Mouse (Mus musculus) regulatory T cell (primary cell): ENCODE measurements around the gene Add2.

ENCODE experiments used
- in situ Hi-C: fragments of 300-600 bp; cut with MboI, MseI; formaldehyde crosslinking; loops from one replicate; pipeline ENCODE4 v1.15.1; 2025; ENCODE audit warnings: high pct_unique_total_duplicates

Add2 gene

GRCm38 (mm10) chr6:86079323-86079722 is 50.8 kb downstream of the Add2 start:
- in situ Hi-C loops = no loop called here

DNA sequence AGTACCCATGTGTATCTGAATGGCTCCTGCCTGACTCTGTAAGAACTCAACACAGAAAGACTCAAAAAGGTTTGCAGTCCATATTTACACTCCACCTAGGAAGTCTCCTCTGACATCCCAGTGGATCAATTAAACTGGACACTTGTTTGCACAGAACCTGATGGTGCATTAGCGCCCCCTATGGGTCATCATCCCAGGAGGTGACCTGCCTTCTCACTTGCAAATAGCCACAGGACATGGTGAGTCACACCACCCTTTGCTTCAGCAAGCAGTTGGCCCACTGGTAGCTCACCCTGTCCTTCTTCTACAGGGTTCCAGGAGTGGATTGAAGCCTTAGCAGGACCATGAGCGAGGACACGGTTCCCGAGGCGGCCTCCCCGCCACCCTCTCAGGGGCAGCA is 57.0 kb downstream of the Add2 start:
- in situ Hi-C loops = no loop called here

GRCm38 (mm10) chr6:86086851-86087571 is 58.5 kb downstream of the Add2 start:
- in situ Hi-C loops = no loop called here

- in situ Hi-C loops = no loop called here
These were observed 59.3 kb downstream of the Add2 start for GRCm38 (mm10) chr6:86087813-86088212.

DNA sequence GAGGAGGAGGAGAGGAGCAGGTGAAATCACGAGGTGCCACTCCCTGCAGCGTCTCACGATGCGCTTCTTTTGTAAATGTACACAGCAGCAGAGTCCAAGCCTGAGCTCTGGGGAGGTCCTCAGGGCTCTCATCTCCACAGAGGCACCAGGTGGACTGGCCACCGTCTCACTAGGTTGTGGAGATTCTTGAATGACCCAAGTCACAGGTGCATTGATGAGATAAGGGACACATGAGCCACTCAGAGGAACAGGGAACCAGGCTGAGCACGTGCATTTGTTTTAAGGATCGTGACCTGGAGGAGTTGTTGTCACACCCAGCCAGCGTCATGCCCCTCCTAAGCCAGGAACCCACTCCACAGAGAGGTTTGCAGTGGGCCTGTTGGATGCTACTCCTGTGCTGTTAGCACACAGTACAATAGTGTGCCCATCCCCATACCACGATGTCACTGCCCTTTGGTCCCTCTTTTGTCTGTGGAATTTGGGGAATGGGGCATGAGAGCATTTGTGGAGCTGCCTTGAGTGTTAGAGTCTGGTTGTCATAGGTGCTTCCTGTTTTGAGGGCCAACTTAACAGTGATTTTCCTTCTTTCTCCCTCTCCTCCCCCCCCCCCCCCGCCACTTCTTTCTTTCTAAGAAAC is 65.8 kb downstream of the Add2 start:
- in situ Hi-C loops = no loop called here

- in situ Hi-C loops = no loop called here
These were observed 67.0 kb downstream of the Add2 start for GRCm38 (mm10) chr6:86095518-86095917.

DNA sequence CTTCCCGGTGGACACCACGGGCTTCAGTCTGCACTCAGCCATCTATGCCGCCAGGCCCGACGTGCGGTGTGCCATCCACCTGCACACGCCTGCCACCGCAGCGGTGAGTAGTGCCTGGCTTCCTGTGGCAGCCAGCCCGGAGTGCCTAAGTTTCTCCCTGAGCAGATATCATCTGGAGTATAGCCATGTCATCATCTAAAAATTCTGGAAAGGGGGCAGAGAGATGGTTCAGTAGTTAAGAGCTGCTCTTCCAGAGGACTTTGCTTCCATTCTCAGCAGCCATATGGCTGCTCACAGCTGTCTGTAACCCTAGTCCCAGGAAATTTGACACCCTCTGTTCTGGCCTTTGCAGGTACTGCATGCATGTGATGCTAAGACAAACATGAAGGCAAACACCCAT is 68.3 kb downstream of the Add2 start:
- in situ Hi-C loops = no loop called here

- in situ Hi-C loops = no loop called here
These were observed 68.7 kb downstream of the Add2 start for GRCm38 (mm10) chr6:86097155-86097554.

GRCm38 (mm10) chr6:86099003-86099402 is 70.5 kb downstream of the Add2 start:
- in situ Hi-C loops = no loop called here

DNA sequence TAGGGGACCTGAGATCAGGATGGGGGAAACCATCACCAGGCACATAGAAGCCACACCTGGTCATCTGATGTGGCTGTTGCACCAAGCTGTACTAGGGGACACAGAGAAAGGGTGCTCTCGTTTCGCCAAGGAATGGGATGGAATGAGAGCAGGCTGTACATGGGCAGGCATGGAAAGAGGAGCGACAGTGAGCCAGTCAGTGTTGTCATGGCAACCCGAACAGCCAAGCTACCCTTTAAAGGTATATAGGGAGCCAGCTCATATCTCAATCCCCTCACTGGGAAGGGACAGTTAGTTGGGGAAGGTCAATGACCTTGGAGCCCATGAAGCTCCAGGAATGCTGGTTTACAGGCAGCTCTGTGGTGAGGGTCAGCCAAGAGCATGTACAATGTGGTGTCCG is 73.0 kb downstream of the Add2 start:
- in situ Hi-C loops = no loop called here

GRCm38 (mm10) chr6:86102874-86103273 is 74.4 kb downstream of the Add2 start:
- in situ Hi-C loops = no loop called here

- in situ Hi-C loops = no loop called here
These were observed 75.1 kb downstream of the Add2 start for GRCm38 (mm10) chr6:86103614-86104013.

DNA sequence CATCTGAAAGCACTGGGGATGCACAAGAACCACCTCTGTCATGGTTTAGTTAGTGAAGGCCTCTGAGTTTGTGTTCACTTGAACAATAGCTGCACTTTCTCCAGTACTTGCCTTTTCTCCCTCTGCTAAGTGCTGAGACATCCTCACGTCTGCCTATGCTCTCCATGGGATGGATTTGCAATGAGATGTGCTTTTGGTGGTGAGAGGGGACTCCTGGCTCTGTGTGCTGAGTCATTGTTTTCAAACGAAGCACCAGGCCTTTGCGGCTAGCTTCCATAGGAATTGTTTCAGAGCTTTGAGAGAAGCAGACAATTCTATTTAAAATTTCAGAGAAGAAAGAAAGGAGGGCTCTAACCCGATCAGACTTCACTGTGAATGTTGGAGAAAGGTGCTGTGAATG is 76.2 kb downstream of the Add2 start:
- in situ Hi-C loops = no loop called here

DNA sequence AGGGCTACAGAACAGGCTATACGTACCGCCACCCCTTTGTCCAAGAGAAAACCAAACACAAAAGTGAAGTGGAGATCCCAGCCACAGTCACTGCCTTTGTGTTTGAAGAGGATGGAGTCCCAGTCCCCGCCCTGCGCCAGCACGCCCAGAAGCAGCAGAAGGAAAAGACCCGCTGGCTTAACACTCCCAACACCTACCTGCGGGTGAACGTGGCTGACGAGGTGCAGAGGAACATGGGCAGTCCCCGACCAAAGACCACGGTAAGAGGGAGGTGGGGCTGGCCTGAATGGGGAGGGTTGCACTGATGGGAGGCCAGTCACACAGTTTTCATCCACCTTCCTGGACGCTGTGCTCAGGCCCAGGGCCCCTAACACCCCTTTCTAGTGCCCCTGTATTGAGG is 77.6 kb downstream of the Add2 start:
- in situ Hi-C loops = no loop called here

DNA sequence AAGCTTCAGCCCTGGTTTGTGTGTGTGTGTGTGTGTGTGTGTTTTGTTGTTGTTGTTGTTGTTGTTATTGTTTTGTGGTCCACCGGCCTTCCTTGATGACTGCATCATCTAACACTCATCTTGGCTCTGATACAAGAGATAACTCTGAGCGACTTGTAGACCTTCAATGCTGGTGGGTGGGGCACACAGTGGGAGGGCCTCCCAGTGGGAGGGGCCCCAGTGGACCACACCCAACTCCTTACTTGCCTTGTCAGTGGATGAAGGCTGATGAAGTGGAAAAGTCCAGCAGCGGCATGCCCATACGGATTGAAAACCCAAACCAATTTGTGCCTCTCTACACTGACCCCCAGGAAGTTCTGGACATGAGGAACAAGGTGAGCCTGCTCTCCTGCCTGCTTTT is 78.6 kb downstream of the Add2 start:
- in situ Hi-C loops = no loop called here

DNA sequence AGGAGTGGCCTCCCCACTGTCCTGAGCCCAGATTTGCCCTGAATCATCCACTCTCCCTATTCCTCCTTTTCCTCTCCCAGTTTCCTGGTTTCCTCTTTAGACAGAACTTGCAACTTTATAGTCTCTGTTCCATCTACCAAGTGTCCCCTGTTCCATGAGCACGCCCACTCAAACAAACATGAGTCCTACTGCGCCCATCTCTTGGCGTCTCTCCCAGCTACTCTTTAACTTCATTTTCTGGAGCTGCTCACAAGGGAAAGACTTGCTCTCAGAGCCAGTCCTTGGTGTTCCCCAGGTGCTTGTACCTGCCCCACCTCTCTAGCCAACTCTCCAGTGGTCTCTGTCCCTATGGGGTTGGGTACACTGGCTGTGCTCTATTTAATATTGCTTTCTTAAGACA is 87.4 kb downstream of the Add2 start:
- in situ Hi-C loops = no loop called here

GRCm38 (mm10) chr6:86123057-86123456 is 94.6 kb downstream of the Add2 start:
- in situ Hi-C loops = loop anchor here (10.0 kb wide), 1 partner anchor 242 kb away; the partner anchor contains the start of gene Fam136a

DNA sequence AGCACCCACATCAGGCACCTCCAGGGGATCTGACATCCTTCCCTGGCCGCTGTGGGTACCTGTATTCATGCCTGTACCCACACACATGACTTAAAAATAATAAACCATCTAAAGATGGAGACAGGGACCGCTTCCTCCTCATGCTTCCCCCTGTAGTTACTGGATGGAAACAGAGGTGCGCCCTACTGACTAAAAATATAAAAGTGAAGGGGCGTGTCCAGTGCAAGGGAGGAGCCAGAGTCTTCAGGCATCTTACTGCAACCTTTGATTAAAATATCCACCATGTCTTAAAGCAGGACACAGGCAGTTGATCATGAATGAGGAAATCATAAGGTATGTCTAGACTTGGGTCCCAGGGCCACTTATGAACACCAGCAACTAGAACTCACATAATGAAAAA is 97.3 kb downstream of the Add2 start:
- in situ Hi-C loops = loop anchor here (10.0 kb wide), 1 partner anchor 239 kb away; the partner anchor contains the start of gene Fam136a

DNA sequence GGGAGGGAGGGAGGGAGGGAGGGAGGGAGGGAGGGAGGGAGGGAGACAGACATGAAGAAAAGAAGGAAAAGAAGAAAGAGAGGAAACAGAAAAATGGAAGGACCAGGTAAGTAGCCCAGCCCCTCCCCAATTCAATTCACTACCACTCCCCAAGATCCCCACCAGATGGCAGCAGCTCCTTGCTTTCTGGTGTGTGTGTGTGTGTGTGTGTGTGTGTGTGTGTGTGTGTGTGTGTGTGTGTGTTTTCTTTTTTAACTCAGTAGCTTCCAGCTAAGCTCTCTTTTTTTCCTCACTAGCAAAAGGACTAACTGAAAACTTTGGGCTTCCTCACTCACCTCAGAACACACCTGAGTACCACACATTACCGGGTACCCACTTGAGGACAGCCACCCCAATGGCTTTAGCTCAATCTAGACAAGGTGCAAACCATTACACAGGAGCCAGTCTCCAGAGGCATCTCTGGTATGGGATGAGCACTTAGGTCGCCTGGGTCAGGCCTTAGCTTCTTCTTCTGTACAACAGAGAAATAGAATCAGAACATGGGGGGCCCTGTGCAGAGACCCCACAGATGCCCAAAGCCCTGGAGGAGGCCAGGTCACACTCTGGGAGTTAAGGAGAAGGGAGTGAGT is 98.6 kb downstream of the Add2 start:
- in situ Hi-C loops = loop anchor here (10.0 kb wide), 1 partner anchor 238 kb away; the partner anchor contains the start of gene Fam136a

GRCm38 (mm10) chr6:86128504-86128903 is 100.0 kb downstream of the Add2 start:
- in situ Hi-C loops = loop anchor here (10.0 kb wide), 1 partner anchor 236 kb away; the partner anchor contains the start of gene Fam136a

DNA sequence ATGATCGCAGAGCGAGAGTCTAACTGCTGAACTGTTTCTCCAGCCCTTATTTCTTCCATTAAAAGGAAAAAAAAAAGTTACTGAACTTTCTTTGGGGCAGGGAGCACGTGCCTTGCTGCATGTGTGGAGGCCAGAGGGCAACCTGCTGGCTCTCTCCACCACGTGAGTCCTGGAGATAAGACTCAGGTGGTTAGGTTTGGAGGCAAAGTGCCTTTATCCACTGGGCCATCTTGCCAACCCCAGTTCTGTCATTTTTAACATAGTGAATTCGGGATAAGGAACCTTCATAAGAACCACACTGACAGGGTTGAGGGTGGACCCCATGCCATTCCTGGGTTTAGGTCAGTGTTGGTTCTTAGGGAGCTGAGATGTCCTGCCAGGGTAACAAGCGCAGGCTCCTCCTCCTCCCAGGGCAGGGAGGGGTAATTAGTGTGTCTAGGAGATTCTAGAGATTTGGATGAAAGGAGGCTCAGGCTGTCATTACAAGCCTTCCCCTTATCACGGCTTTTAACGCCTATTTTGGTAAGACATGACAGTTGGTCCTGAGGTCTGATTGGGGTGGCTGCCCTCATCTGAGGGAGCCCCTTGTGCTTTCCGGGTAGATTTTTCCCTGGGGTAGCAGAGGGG is 101.5 kb downstream of the Add2 start:
- in situ Hi-C loops = loop anchor here (10.0 kb wide), 1 partner anchor 235 kb away; the partner anchor contains the start of gene Fam136a

DNA sequence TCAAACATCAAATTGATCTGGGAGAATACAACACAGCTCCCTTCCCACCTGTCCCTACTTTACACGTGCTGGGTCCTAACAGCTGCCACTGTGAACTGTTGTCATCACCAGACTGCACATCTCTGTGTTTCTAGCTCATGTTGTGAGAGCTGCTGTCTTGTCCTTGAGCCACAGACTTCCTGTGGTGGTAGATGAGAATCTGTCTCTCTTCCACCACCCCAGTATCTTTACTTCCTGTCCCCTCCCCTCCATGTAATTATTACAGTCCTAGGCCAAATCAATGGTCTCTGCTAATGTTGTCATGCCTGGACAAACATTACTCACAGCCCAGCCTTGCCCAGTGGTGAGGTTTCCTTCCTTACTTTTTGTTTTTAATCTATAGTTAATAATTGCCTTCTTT is 105.4 kb downstream of the Add2 start:
- in situ Hi-C loops = no loop called here
